Mouse (Mus musculus): ENCODE data around the gene Chrna4.

GRCm38 (mm10) chr2:181036561-181036960 lies 6.8 kb downstream of the Chrna4 start:
- TF ChIP-seq CTCF (IDR thresholded peaks at IDR 0.05) (no peak), EP300 (IDR thresholded peaks at IDR 0.05) (no peak)

All from lung, postnatal 0 days (tissue).